Mouse (Mus musculus): ENCODE measurements around the gene Atoh8. TPM values are rescaled to one million over a fixed set of nuclear protein-coding genes. Genes with fewer than 3 reads are reported as not detected.

The Atoh8 gene
- polyA plus RNA-seq, 1 experiment: 34.4 TPM

- Histone ChIP-seq H3K27me3 (ENCODE audit: control insufficient read depth, insufficient read depth, insufficient read length) (no peaks in the 10 kb centered on the region), H3K36me3 (ENCODE audit: control insufficient read depth, insufficient read depth) (no peaks in the 10 kb centered on the region), H3ac (ENCODE audit: control insufficient read depth, insufficient read length, low read depth) (no peak overlapping the region), H3K79me2 (ENCODE audit: control insufficient read depth, insufficient read depth) (no peaks in the 10 kb centered on the region), H3K4me3 (ENCODE audit: insufficient read depth, poor library complexity, severe bottlenecking) (no peak overlapping the region), H3K79me3 (ENCODE audit: low read depth) (no peaks in the 10 kb centered on the region)
- TF ChIP-seq MYOG (IDR thresholded peaks at IDR 0.05; ENCODE audit: control insufficient read depth, extremely low read depth, insufficient read length) (no peak), MAX (IDR thresholded peaks at IDR 0.05) (no peak), FOSL1 (IDR thresholded peaks at IDR 0.05; ENCODE audit: insufficient read depth, low read length, poor library complexity, severe bottlenecking) (no peak), USF1 (IDR thresholded peaks at IDR 0.05; ENCODE audit: low read depth) (no peak), CTCF (IDR thresholded peaks at IDR 0.05; ENCODE audit: control insufficient read depth, insufficient read depth, insufficient read length) (no peak), CEBPB (IDR thresholded peaks at IDR 0.05; ENCODE audit: low read depth) (no peak), MYOD1 (IDR thresholded peaks at IDR 0.05; ENCODE audit: control insufficient read depth, insufficient read length, low read depth) (no peak)
These were observed 35.7 kb upstream of the Atoh8 start for GRCm38 (mm10) chr6:72270952-72271519.

- TF ChIP-seq FOSL1 (IDR thresholded peaks at IDR 0.05; ENCODE audit: insufficient read depth, low read length, poor library complexity, severe bottlenecking): no peak
- no peak for TF ChIP-seq MYOD1 (IDR thresholded peaks at IDR 0.05; ENCODE audit: control insufficient read depth, insufficient read length, low read depth)
- no peak for TF ChIP-seq CEBPB (IDR thresholded peaks at IDR 0.05; ENCODE audit: low read depth)
- no peak for TF ChIP-seq USF1 (IDR thresholded peaks at IDR 0.05; ENCODE audit: low read depth)
- TF ChIP-seq MYOG (IDR thresholded peaks at IDR 0.05; ENCODE audit: control insufficient read depth, extremely low read depth, insufficient read length): no peak
- TF ChIP-seq CTCF (IDR thresholded peaks at IDR 0.05; ENCODE audit: control insufficient read depth, insufficient read depth, insufficient read length): no peak
- no peak for TF ChIP-seq MAX (IDR thresholded peaks at IDR 0.05)
- Histone ChIP-seq H3K79me2 (ENCODE audit: control insufficient read depth, insufficient read depth) (no peaks in the 10 kb centered on the region), H3K79me3 (ENCODE audit: low read depth) (no peaks in the 10 kb centered on the region)
These were observed 34.9 kb upstream of the Atoh8 start for GRCm38 (mm10) chr6:72270258-72270657.

GRCm38 (mm10) chr6:72268149-72268847 lies 32.9 kb upstream of the Atoh8 start:
- Histone ChIP-seq H3K36me3 (ENCODE audit: control insufficient read depth, insufficient read depth) (no peaks in the 10 kb centered on the region), H3ac (ENCODE audit: control insufficient read depth, insufficient read length, low read depth) (no peak overlapping the region), H3K4me3 (ENCODE audit: insufficient read depth, poor library complexity, severe bottlenecking) (no peak overlapping the region), H3K79me2 (ENCODE audit: control insufficient read depth, insufficient read depth) (no peaks in the 10 kb centered on the region), H3K27me3 (ENCODE audit: control insufficient read depth, insufficient read depth, insufficient read length) (no peaks in the 10 kb centered on the region), H3K79me3 (ENCODE audit: low read depth) (no peaks in the 10 kb centered on the region)
- no peak for TF ChIP-seq CTCF (IDR thresholded peaks at IDR 0.05; ENCODE audit: control insufficient read depth, insufficient read depth, insufficient read length)
- TF ChIP-seq CEBPB (IDR thresholded peaks at IDR 0.05; ENCODE audit: low read depth): no peak
- TF ChIP-seq MAX (IDR thresholded peaks at IDR 0.05): no peak
- no peak for TF ChIP-seq USF1 (IDR thresholded peaks at IDR 0.05; ENCODE audit: low read depth)
- TF ChIP-seq MYOG (IDR thresholded peaks at IDR 0.05; ENCODE audit: control insufficient read depth, extremely low read depth, insufficient read length): no peak
- no peak for TF ChIP-seq FOSL1 (IDR thresholded peaks at IDR 0.05; ENCODE audit: insufficient read depth, low read length, poor library complexity, severe bottlenecking)
- TF ChIP-seq MYOD1 (IDR thresholded peaks at IDR 0.05; ENCODE audit: control insufficient read depth, insufficient read length, low read depth): no peak

More at GRCm38 (mm10) chr6:72270258-72270657, 34.9 kb upstream of the Atoh8 start:
- no peak overlapping the region for H3ac ChIP-seq (ENCODE audit: control insufficient read depth, insufficient read length, low read depth)
- H3K4me3 ChIP-seq (ENCODE audit: insufficient read depth, poor library complexity, severe bottlenecking): no peak overlapping the region
- H3K36me3 ChIP-seq (ENCODE audit: control insufficient read depth, insufficient read depth): no peaks in the 10 kb centered on the region
- no peaks in the 10 kb centered on the region for H3K27me3 ChIP-seq (ENCODE audit: control insufficient read depth, insufficient read depth, insufficient read length)

- H3K27me3 ChIP-seq (ENCODE audit: control insufficient read depth, insufficient read depth, insufficient read length): no peaks in the 10 kb centered on the region
- no peaks in the 10 kb centered on the region for H3K36me3 ChIP-seq (ENCODE audit: control insufficient read depth, insufficient read depth)
- no peak overlapping the region for H3ac ChIP-seq (ENCODE audit: control insufficient read depth, insufficient read length, low read depth)
- H3K79me3 ChIP-seq (ENCODE audit: low read depth): no peaks in the 10 kb centered on the region
- H3K79me2 ChIP-seq (ENCODE audit: control insufficient read depth, insufficient read depth): no peaks in the 10 kb centered on the region
- TF ChIP-seq MAX (IDR thresholded peaks at IDR 0.05) (no peak), MYOG (IDR thresholded peaks at IDR 0.05; ENCODE audit: control insufficient read depth, extremely low read depth, insufficient read length) (no peak), CEBPB (IDR thresholded peaks at IDR 0.05; ENCODE audit: low read depth) (no peak), USF1 (IDR thresholded peaks at IDR 0.05; ENCODE audit: low read depth) (no peak), MYOD1 (IDR thresholded peaks at IDR 0.05; ENCODE audit: control insufficient read depth, insufficient read length, low read depth) (no peak), CTCF (IDR thresholded peaks at IDR 0.05; ENCODE audit: control insufficient read depth, insufficient read depth, insufficient read length) (no peak), FOSL1 (IDR thresholded peaks at IDR 0.05; ENCODE audit: insufficient read depth, low read length, poor library complexity, severe bottlenecking) (no peak)
- H3K4me3 ChIP-seq (ENCODE audit: insufficient read depth, poor library complexity, severe bottlenecking): no peak overlapping the region
These were observed 30.3 kb upstream of the Atoh8 start for GRCm38 (mm10) chr6:72265664-72266063.

- Histone ChIP-seq H3ac (ENCODE audit: control insufficient read depth, insufficient read length, low read depth) (no peak overlapping the region), H3K79me2 (ENCODE audit: control insufficient read depth, insufficient read depth) (no peaks in the 10 kb centered on the region), H3K36me3 (ENCODE audit: control insufficient read depth, insufficient read depth) (no peaks in the 10 kb centered on the region), H3K79me3 (ENCODE audit: low read depth) (no peaks in the 10 kb centered on the region), H3K27me3 (ENCODE audit: control insufficient read depth, insufficient read depth, insufficient read length) (no peaks in the 10 kb centered on the region), H3K4me3 (ENCODE audit: insufficient read depth, poor library complexity, severe bottlenecking) (no peak overlapping the region)
- TF ChIP-seq MYOD1 (IDR thresholded peaks at IDR 0.05; ENCODE audit: control insufficient read depth, insufficient read length, low read depth) (no peak), CTCF (IDR thresholded peaks at IDR 0.05; ENCODE audit: control insufficient read depth, insufficient read depth, insufficient read length) (no peak), USF1 (IDR thresholded peaks at IDR 0.05; ENCODE audit: low read depth) (no peak), CEBPB (IDR thresholded peaks at IDR 0.05; ENCODE audit: low read depth) (no peak), FOSL1 (IDR thresholded peaks at IDR 0.05; ENCODE audit: insufficient read depth, low read length, poor library complexity, severe bottlenecking) (no peak), MAX (IDR thresholded peaks at IDR 0.05) (no peak), MYOG (IDR thresholded peaks at IDR 0.05; ENCODE audit: control insufficient read depth, extremely low read depth, insufficient read length) (no peak)
These were observed 28.4 kb upstream of the Atoh8 start for GRCm38 (mm10) chr6:72263679-72264265.
